Mouse (Mus musculus): ENCODE results near the gene Arhgap25.

Arhgap25 gene

GRCm38 (mm10) chr6:87445222-87445621 lies 87.8 kb downstream of the Arhgap25 start:
- no peak for DNase-seq (ENCODE audit: low spot score in 2 of 2)

GRCm38 (mm10) chr6:87443253-87443652 lies 89.8 kb downstream of the Arhgap25 start:
- DNase-seq (ENCODE audit: low spot score in 2 of 2) = no peak

- no peak for DNase-seq (ENCODE audit: low spot score in 2 of 2)
These were observed 96.3 kb downstream of the Arhgap25 start for GRCm38 (mm10) chr6:87436745-87437144.

GRCm38 (mm10) chr6:87435791-87436190 lies 97.3 kb downstream of the Arhgap25 start:
- no peak for DNase-seq (ENCODE audit: low spot score in 2 of 2)

- no peak for DNase-seq (ENCODE audit: low spot score in 2 of 2)
These were observed 104.5 kb downstream of the Arhgap25 start, which contains the start of gene Bmp10 for GRCm38 (mm10) chr6:87428487-87429044. Gene Bmp10, plus strand, starts transcription at chr6:87428994.

DNA sequence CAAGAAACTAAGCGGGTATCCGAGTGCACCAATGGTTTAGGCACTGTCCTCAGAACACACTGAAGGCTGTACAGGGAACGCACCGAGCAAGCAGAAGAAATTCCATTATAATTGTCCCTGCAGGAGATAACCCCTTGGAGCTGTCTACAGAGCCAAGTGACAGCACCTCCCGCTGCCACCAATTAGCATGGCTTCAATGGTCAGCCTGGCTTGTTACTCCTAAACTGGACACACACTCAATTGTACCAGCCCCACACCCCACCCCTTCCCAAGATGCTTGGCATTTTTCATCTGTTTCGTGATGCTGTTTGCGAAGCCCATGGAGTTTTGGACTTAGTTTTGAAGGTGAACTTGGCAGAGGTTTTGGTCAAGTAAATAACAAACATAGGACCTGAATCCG lies 105.4 kb downstream of the Arhgap25 start:
- no peak for DNase-seq (ENCODE audit: low spot score in 2 of 2)

DNA sequence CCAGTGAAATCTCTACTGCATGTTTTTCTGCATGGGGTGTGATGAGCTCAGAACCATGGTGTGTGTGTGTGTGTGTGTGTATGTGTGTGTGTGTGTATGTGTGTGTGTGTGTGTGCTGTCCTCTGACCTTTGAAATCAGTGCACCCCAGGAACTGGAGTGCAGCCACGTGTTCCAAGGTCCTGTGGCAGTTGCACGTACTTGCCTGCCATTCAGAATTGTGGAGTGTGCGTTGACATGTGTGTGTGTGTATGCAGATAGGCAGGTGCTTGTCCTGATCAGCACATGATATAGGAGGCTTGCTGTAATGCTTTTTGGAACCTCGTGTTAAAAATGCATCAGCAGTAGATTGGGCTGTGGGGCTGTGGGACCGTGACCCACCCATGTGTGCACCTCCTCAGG lies 106.1 kb downstream of the Arhgap25 start:
- DNase-seq (ENCODE audit: low spot score in 2 of 2) = no peak

- DNase-seq (ENCODE audit: low spot score in 2 of 2) = no peak
These were observed 108.8 kb downstream of the Arhgap25 start for GRCm38 (mm10) chr6:87424037-87424816.

DNA sequence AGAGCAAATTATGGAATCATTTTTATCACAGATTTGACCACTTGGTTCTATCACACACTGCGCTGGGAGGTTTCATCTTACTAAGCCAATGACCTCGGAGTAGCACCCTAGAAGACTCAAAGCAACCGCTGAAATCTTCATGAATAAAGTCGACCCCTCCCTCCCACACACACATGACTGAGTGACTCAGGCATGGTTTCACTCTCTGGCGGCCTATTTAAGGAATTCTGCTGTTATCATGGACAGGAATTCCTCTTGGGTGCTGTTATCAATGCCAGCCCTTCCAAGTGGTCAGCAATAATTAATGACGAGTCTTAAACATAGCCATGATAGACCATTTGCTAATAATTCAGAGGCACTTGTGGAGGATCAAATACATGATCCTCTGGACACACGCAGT lies 110.8 kb downstream of the Arhgap25 start:
- no peak for DNase-seq (ENCODE audit: low spot score in 2 of 2)

- DNase-seq (ENCODE audit: low spot score in 2 of 2) = no peak
These were observed 121.0 kb downstream of the Arhgap25 start for GRCm38 (mm10) chr6:87412011-87412410.
